In the genomic region with DNA sequence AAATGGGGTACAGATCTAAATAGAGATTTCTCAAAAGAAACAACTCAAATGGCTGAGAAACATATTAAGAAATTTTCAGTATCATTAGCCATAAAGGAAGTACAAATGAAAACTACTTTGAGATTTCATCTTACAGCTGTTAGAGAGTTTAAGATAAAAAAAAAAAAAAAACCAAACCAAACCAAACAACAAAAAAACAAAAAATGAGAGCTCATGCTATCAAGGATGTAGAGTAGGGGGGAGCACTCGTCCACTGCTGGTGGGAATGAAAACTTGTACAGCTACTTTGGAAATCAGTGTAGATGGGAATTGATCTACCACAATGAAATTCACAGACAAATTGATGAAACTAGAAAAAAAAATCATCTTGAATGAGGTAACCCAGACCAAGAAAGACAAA, we compare ENCODE assay signal across 17 mouse cellular contexts.
"Had no signal": no experiment of that assay in that cellular context is flagged by ENCODE, and none has a peak within 500 bp of the region (broad histone marks: within the 10 kb centered on the region; RNA-seq: fewer than 3 reads in every experiment).

No protein-coding gene starts in this region.

- H3K9me3 ChIP-seq: neural tube, embryonic 12.5 days; neural tube, embryonic 13.5 days; neural tube, embryonic 15.5 days; stomach, embryonic 15.5 days had no signal

- H3K27ac ChIP-seq: neural tube, embryonic 12.5 days; neural tube, embryonic 13.5 days; neural tube, embryonic 15.5 days; stomach, embryonic 15.5 days; stomach, postnatal 0 days had no signal

- H3K4me1 ChIP-seq: neural tube, embryonic 12.5 days; neural tube, embryonic 15.5 days; stomach, embryonic 15.5 days had no signal

- H3K9ac ChIP-seq: neural tube, embryonic 12.5 days; neural tube, embryonic 13.5 days; neural tube, embryonic 15.5 days; stomach, embryonic 15.5 days had no signal

- DNase-seq: retina, postnatal 1 day; right cerebral cortex, adult 18-20 months; right cerebral cortex, postnatal 14 days; right cerebral cortex, postnatal 25 days; right cerebral cortex, postnatal 4 days; spleen, adult 18-20 months; thymus, adult 18-20 months; thymus, adult 2 months; thymus, postnatal 14 days; thymus, postnatal 25 days; thymus, postnatal 36 days; thymus, postnatal 4 days had no signal

- H3K4me3 ChIP-seq: neural tube, embryonic 12.5 days; neural tube, embryonic 13.5 days; neural tube, embryonic 15.5 days; stomach, embryonic 15.5 days had no signal

- H3K36me3 ChIP-seq: neural tube, embryonic 12.5 days; neural tube, embryonic 13.5 days; neural tube, embryonic 15.5 days; stomach, embryonic 15.5 days had no signal

- H3K27me3 ChIP-seq: neural tube, embryonic 12.5 days; neural tube, embryonic 13.5 days; neural tube, embryonic 15.5 days; stomach, embryonic 15.5 days had no signal
